Mouse (Mus musculus) erythroblast, adult 5-6 weeks (primary cell): ENCODE results near the gene Usp6nl. TPM values are rescaled to one million over a fixed set of nuclear protein-coding genes. Genes with fewer than 3 reads are reported as not detected.

Experiments
- ATAC-seq: replicated peaks from 2 replicates; pipeline ENCODE4 v1.8.0; 2016; ENCODE audit warnings: moderate number of reproducible peaks, mild to moderate bottlenecking, moderate TSS enrichment, inconsistent platforms; ENCODE audit not compliant: poor library complexity, low FRiP score, severe bottlenecking
- total RNA-seq, 2 experiments: library from RNA; stranded (forward) in 1 of 2; stranded (reverse) in 1 of 2; fragments of 150-400 nt in 1 of 2; fragments of 200-764, 138-1000 nt in 1 of 2; gene quantifications; 2 replicates each; pipeline versions ENCODE4 v1.2.3 to v1.2.4; 2015 to 2017; ENCODE audit warnings: low replicate concordance in 2 of 2

The Usp6nl gene
- total RNA-seq, 2 experiments from 2014 or later: 5.8 to 6.5 TPM

DNA sequence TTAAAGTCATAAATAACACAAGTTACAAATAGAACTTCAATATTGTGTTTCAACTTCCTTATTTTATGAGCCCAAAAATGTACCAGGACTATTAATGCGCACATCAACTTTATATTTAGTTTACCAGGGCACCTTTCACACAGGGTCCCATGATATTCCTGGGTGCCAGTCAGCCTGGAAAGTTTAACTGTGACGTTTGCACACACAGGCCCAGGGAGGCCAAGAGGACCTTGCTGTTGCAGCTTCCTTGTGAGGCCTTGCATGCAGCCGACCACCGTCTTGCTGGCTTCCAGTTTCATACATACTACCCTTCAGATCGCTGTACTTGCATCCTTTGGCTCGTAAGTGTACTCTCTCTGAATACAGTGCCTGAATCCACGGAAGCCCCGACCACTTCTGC lies 8.3 kb downstream of the Usp6nl start:
- ATAC-seq: 0 out of 2 replicates have a peak, but pooled peaks have one; percentile 25

- ATAC-seq: peak; percentile 49
Measured at GRCm38 (mm10) chr2:6331324-6332137, 9.1 kb downstream of the Usp6nl start.

GRCm38 (mm10) chr2:6333570-6333969 lies 11.1 kb downstream of the Usp6nl start:
- no peak for ATAC-seq

DNA sequence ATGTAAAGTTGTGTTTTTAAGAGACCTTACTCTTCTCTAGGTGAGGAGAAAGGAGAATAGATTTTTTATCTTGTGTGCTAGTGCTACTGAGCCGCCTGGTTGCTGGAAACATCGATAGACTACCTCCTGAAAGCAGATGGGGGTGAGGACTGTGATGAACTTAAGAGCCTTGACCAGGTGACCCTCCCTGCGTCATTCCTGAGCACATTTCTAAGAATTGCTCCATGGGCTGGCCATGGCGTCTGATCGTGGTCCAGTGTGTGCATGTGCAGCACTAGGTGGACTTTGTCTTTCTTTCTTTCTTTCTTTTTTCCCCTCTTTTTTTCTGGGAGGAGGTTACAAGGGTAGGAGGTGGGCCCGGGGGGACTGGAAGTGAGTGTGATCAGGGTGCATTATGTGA lies 11.5 kb downstream of the Usp6nl start:
- ATAC-seq: no peak

- ATAC-seq: no peak
Measured at GRCm38 (mm10) chr2:6335032-6335735, 12.7 kb downstream of the Usp6nl start.

DNA sequence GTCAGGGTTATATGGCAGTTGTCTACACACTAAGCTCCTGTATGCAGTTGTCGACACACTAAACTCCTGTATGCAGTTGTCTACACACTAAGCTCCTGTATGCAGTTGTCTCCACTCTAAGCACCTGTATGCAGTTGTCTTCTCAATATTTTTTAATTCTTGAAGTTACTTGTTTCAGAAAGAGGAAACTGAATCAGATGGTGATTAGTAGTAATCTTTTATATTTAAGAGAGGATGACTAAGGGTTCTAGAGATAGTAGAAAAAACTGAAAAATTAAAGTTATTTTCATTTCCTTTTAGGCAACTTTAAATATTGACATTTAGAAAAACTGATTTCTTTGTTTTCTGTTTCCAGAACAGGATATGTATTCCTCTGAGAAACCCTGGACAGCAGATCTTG lies 13.5 kb downstream of the Usp6nl start:
- ATAC-seq: no peak

DNA sequence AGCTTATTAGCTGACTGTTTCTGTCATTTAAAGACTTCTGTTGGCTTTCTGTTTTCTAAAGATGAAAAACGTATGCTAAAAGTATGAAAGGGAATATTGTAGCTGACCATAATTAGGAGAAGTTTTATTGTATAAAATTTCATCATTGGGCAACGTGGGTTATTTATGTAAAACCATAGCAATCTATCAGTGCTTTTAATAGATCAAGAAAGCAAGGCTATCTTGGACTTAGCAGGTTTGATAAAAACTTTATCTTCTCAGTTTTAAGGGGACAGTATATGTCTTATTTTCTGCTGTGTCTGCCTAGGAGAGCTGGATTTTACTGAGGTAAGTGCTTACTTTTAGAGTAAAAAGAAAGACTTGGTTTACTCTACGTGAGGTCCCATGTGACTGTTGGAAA lies 14.2 kb downstream of the Usp6nl start:
- ATAC-seq: no peak

- ATAC-seq: no peak
Measured at GRCm38 (mm10) chr2:6337436-6337835, 15.0 kb downstream of the Usp6nl start.

DNA sequence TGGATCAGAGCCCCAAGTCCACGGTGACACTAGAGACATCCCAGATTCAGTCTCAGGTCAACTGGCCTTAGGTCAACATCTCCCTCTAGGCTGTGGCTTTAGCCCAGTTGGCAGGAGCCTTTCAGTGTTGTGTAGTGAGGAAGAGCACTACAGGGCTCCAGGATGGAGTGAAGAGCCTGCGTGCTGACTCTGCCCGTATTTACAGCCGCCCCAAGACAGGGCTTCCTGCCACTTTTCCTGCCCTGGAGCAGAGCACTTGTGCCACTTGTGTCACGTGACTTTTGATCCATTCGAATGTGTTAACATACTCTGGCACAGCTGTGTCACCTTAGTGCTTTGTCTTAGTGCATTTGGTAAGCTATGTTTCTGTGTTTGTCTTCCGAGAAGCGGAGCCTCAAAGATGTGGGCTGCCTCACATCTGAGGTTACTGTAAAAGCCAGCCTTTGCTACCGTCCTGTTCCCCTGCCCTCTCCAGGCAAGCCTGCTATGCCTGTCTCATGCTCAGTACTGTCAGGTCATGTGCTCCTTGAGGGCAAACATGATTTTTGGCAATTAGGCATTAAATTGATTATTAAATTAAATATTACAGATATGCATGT lies 15.7 kb downstream of the Usp6nl start:
- 0 out of 2 replicates have a peak, but pooled peaks have one; percentile 32 for ATAC-seq

- 0 out of 2 replicates have a peak, but pooled peaks have one; percentile 44 for ATAC-seq
Measured at GRCm38 (mm10) chr2:6340439-6340838, 18.0 kb downstream of the Usp6nl start.

DNA sequence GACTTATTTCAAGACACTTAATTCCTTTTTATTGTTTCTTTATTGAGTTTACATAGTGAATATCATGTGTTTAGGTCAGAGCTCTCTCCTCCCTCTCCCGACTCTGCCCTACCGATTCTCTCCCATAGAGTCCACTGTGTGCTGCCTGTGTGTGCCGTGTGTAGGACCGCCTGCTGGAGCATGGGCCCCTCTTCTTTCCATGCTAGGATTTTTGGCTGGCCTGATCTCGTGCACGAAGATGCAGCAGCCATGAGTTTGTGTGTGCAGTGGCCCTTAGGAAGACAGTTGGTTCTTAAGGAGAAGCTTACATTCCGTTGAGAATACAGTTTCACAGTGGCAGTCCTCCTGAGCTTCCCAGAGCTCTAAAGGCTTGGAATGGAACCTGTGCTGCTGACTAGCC lies 19.0 kb downstream of the Usp6nl start:
- no peak for ATAC-seq

GRCm38 (mm10) chr2:6349256-6350092 lies 27.0 kb downstream of the Usp6nl start:
- ATAC-seq: no peak

- no peak for ATAC-seq
Measured at GRCm38 (mm10) chr2:6350164-6350563, 27.7 kb downstream of the Usp6nl start.

GRCm38 (mm10) chr2:6350931-6351695 lies 28.6 kb downstream of the Usp6nl start:
- no peak for ATAC-seq

- ATAC-seq: peak; percentile 68
Measured at GRCm38 (mm10) chr2:6352541-6352971, 30.1 kb downstream of the Usp6nl start.

DNA sequence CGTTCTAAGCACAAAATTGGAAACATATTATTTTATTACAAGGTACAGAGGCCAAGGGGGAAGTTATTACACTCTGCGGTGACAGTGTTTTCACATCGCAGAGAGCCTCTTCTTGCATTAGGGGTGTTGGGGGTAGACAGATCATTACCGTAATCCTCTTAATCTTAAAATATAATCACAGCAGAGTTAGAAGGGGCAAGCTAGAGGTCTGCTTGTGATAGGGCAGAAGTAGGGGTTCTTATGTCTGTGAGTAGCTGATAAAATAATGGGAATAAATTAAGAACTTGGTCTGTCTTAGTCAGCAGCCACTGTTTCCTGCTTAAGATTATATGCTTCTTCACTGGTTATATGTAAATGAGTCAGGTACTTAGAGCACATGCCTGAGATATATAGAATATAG lies 30.6 kb downstream of the Usp6nl start:
- ATAC-seq: no peak

DNA sequence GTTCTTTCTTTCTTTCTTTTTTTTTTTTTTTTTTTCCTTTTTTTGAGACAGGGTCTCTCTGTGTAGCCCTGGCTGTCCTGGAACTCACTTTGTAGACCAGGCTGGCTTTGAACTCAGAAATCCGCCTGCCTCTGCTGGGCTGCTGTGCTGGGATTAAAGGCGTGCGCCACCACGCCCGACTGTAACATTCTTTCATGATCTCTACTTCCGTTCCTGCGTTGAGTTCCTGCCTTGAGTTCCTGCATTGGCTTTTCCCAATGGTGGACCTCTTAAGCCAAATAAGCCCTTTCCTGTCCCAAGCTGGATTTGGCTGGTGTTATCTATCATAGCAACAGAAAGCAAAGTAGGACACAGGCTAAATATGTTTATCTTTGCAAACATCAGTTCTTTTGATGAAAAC lies 34.8 kb downstream of the Usp6nl start:
- no peak for ATAC-seq

GRCm38 (mm10) chr2:6359645-6360044 lies 37.2 kb downstream of the Usp6nl start:
- ATAC-seq: no peak

- ATAC-seq: no peak
Measured at GRCm38 (mm10) chr2:6363126-6363525, 40.7 kb downstream of the Usp6nl start.
